Mouse (Mus musculus): ENCODE data around the gene RPS10-NUDT3. TPM values are rescaled to one million over a fixed set of nuclear protein-coding genes. Genes with fewer than 3 reads are reported as not detected.

RPS10-NUDT3 gene
- polyA plus RNA-seq, 1 experiment from 2014 or later = not detected

- no peak for DNase-seq (ENCODE audit: low spot score)
Observed at GRCm38 (mm10) chr17:27611519-27611884, 23.5 kb downstream of the RPS10-NUDT3 start.

- no peak for DNase-seq (ENCODE audit: low spot score)
Observed at GRCm38 (mm10) chr17:27610679-27611518, 24.1 kb downstream of the RPS10-NUDT3 start.

DNA sequence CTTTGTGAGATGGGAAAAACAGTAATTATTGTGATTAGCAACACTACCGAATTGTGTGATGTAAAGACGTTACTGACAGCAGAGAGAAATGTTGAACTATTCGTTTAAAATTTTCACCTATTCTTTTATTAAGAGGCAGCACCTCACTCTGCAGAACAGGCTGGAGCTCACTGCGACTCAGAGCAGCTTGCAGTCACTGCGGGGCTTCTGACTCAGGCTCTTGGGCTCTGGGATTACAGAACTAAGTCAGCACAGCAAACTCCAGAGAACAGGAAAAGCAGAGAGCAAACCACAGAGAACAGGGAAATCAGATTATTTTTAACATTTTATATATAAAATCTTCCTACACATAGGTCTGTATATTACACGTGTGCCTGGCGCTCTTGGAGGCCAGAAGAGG, 25.4 kb downstream of the RPS10-NUDT3 start:
- DNase-seq (ENCODE audit: low spot score) = no peak

DNA sequence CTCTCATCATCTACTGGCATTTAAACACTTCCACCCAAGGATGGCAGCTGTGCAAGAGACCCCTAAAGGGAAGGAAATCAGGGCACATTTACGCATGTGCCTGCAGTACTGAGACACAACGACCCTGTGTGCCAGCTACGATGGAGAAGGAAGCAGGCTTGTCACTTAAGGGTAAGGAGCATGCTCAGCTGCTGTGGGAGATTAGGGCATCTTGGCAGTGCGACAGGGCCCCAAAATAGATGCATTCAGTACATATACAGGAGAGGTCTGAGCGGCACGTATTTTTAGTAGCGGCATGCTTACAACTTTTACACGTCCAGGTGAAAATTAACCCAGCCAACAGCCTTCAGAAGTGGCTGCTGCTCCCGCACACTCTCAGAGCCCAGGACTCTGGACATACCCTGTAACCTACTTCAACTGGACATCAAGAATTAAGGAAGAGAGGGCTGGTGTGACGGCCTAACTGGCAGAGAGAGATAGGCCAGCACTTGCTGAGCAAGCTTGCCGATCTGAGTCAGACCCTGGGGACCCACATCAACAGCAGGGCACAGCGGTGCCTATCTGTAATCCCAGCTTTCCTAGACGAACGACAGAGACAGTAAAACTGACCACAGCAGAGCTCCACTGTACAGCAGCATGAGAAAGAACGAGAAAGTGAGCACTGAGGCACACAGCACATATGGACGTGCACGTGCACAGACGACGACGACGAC, 31.3 kb downstream of the RPS10-NUDT3 start:
- DNase-seq (ENCODE audit: low spot score) = no peak

DNA sequence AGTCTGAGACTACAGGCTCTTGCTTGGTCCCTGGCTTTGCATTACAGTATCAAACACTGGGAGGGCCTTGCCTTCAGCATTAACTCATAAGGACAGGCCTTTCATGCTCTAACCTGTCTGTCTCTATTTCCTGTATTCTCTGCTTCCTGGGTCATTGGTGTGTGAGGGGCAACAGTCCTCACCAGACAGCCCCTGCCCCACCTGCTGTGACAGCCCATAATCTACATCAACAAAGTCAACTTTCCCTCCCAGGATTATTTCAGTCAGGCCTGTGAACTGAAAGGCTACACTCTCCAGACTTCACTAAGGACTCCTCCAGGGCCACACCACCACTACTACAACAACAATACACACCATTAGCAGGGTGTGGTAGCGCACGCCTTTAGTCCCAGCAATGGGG, 32.0 kb downstream of the RPS10-NUDT3 start:
- DNase-seq (ENCODE audit: low spot score) = no peak

GRCm38 (mm10) chr17:27600869-27601268, 34.2 kb downstream of the RPS10-NUDT3 start:
- DNase-seq (ENCODE audit: low spot score) = no peak

- no peak for DNase-seq (ENCODE audit: low spot score)
Observed at GRCm38 (mm10) chr17:27600286-27600685, 34.7 kb downstream of the RPS10-NUDT3 start.

- DNase-seq (ENCODE audit: low spot score) = no peak
Observed at GRCm38 (mm10) chr17:27596376-27597190, 38.4 kb downstream of the RPS10-NUDT3 start.

GRCm38 (mm10) chr17:27595659-27596375, 39.2 kb downstream of the RPS10-NUDT3 start:
- no peak for DNase-seq (ENCODE audit: low spot score)

GRCm38 (mm10) chr17:27592565-27592910, 42.5 kb downstream of the RPS10-NUDT3 start:
- DNase-seq (ENCODE audit: low spot score) = peak; percentile 29

DNA sequence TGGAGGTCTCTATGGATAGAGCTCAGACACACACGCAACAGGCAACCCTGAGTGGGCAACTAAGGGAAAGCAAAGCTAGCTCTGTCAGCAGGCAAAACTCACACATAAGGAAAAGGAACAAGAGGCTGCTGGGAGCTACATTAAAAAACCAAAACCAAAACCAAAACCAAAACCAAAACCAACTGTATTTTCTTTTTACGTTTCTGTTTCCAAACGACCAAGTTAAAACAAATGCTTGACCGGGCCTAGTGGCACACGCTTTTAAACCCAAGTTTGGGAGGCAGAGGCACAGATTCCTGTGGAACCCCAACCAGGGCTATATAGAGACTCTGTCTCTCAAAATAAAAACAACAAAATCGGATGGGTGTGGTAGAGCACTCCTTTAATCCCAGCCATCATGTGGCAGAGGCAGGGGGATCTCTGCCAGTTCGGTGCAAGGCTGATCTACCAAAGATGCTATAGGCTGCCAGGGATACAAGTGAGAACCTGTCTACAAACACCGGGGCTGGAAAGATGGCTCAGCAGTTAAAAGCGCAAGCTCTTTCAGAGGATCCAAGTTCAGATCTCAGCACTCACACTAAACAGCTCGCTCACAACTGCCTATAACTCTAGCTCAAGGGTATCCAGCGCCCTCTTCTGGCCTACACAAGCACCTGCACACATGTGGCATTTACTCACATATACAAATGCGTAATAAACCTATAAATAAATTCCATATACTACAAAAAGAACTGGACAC, 43.0 kb downstream of the RPS10-NUDT3 start:
- DNase-seq (ENCODE audit: low spot score) = peak; percentile 32

- DNase-seq (ENCODE audit: low spot score) = no peak
Observed at GRCm38 (mm10) chr17:27588231-27588630, 46.8 kb downstream of the RPS10-NUDT3 start.

GRCm38 (mm10) chr17:27587252-27587651, 47.8 kb downstream of the RPS10-NUDT3 start:
- DNase-seq (ENCODE audit: low spot score) = no peak

DNA sequence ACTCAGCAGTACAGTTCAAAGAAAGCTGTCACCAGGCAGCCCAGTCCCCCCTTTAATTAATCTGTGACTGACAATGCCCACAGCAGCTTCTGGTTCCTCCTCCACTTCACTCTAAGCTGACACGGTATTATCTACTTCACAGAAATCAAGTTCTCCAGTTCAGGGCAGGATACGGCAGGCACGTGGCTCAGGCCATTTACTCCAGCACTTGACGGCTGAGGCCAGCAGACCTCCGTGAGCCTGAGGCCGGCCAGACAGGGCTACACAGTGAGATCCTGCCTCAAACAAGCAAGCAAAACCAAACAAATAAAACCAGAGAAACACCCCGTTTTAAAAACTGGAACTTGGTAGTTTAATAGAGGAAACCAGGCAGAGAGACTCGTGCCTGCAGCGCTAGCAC, 48.4 kb downstream of the RPS10-NUDT3 start:
- no peak for DNase-seq (ENCODE audit: low spot score)

- no peak for DNase-seq (ENCODE audit: low spot score)
Observed at GRCm38 (mm10) chr17:27583185-27583894, 51.7 kb downstream of the RPS10-NUDT3 start.

DNA sequence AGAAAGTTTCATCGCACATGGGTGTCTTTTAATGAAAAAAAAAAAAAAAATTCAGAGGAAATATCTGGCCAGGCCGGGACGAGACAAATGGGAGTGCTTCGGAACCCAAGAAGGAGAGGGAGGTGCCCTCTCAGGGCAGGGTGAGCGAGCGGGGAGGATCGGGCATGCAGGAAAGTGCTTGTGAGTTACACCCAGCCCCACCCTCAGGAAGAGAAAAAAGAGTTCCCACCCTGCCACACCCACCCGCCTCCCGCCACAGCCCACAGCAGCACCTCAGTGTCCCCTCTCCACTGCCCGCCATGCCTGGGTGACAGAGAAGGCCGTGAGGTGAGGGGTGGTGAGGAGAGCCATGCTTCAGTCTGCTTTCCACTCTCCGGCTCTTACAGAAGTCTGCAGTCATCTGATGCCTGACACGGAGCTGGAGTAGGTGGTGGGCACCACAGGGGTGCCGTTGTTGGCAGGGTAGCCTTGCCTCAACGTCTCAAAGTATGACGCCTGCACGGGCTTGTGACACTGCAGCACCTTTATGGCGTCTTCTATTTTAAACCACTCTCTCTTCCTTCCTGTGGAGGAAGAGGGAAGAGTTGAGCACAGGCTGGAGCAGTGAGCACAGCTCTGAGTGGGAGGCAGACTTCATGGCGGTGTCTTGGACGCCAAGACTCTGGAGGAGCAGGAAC, 54.5 kb downstream of the RPS10-NUDT3 start:
- no peak for DNase-seq (ENCODE audit: low spot score)

- no peak for DNase-seq (ENCODE audit: low spot score)
Observed at GRCm38 (mm10) chr17:27579816-27580215, 55.2 kb downstream of the RPS10-NUDT3 start.

- DNase-seq (ENCODE audit: low spot score) = no peak
Observed at GRCm38 (mm10) chr17:27578487-27578886, 56.5 kb downstream of the RPS10-NUDT3 start.

DNA sequence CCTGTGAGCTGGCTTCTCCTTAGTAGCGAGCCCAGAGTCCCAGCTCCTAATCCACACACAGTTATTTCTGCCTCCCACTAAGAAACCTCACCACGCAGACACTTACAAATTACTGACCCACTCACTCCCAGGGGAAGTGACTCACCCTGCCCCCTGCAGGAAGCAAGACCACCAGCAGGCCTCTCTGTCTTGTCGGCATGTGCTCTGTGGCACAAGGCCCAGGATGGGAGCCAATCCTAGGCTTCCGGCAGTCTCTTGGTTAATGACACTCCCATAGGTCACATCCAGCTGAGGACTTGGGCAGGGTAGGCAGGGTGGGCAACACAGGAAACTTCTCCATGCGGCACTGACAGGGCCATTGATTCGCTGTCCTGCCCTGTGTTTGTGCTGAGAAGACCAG, 57.6 kb downstream of the RPS10-NUDT3 start:
- no peak for DNase-seq (ENCODE audit: low spot score)

Measured in thymus, postnatal 0 days (tissue).